Mouse (Mus musculus) lung, embryonic 14.5 days (tissue): Measurements from ENCODE around the gene Gh. TPM values are rescaled to one million over a fixed set of nuclear protein-coding genes. Genes with fewer than 3 reads are reported as not detected.

Source experiments
- ATAC-seq: fragments of 200-750 bp; cut with Nextera tagmentation; 2 replicates; pipeline ENCODE4 v1.8.0; 2017; ENCODE audit warnings: mild to moderate bottlenecking, moderate TSS enrichment, moderate library complexity; ENCODE audit not compliant: insufficient read depth
- DNase-seq: peaks from one replicate; pipeline ENCODE4 v3.0.0-alpha.2; 2015
- H3K27ac ChIP-seq: fragments of 300-500 bp; sonication (generic); 2 replicates; pipeline ENCODE4 v1.5.1; 2014; ENCODE audit warnings: low read depth, mild to moderate bottlenecking, moderate library complexity
- H3K27me3 ChIP-seq: fragments of 300-500 bp; sonication (generic); 2 replicates; pipeline ENCODE4 v1.6.1; 2014; ENCODE audit warnings: low read length, control low read depth; ENCODE audit not compliant: insufficient read depth
- H3K36me3 ChIP-seq: fragments of 300-500 bp; sonication (generic); 2 replicates; pipeline ENCODE4 v1.6.1; 2014; ENCODE audit warnings: control low read depth; ENCODE audit not compliant: insufficient read depth
- H3K4me1 ChIP-seq: fragments of 300-500 bp; sonication (generic); 2 replicates; pipeline ENCODE4 v1.6.1; 2014; ENCODE audit warnings: antibody characterized with exemption, control low read depth; ENCODE audit not compliant: insufficient read depth
- H3K4me2 ChIP-seq: fragments of 300-500 bp; sonication (generic); 2 replicates; pipeline ENCODE4 v1.6.1; 2014; ENCODE audit warnings: mild to moderate bottlenecking
- H3K4me3 ChIP-seq: fragments of 300-500 bp; sonication (generic); 2 replicates; pipeline ENCODE4 v1.5.1; 2014; ENCODE audit warnings: low read depth, low read length
- H3K9ac ChIP-seq: fragments of 300-500 bp; sonication (generic); 2 replicates; pipeline ENCODE4 v1.6.1; 2014
- H3K9me3 ChIP-seq: fragments of 300-500 bp; sonication (generic); 2 replicates; pipeline ENCODE4 v1.6.1; 2016; ENCODE audit warnings: low read depth, low read length, control low read depth
- CTCF ChIP-seq: IDR thresholded peaks from 2 replicates; pipeline ENCODE4 v1.5.1; 2016; ENCODE audit warnings: antibody characterized with exemption, low read depth
- WGBS: fragments of 180-500 bp; shearing (Covaris S2); extraction: QIAGEN DNeasy Blood & Tissue Kit; methylation state at CpG from one replicate; pipeline ENCODE4 v1.1.7; 2014; 5-methylcytosine and 5-hydroxymethylcytosine counted together
- polyA plus RNA-seq: library from polyadenylated mRNA; unstranded; fragments of >200 nt; fragmentation: Nextera tagmentation; extraction: Ambion mirVana; gene quantifications from 2 replicates; pipeline ENCODE4 v1.2.1, GENCODE M21; 2014

The Gh gene
- polyA plus RNA-seq, 1 experiment from 2014 or later: not detected

DNA sequence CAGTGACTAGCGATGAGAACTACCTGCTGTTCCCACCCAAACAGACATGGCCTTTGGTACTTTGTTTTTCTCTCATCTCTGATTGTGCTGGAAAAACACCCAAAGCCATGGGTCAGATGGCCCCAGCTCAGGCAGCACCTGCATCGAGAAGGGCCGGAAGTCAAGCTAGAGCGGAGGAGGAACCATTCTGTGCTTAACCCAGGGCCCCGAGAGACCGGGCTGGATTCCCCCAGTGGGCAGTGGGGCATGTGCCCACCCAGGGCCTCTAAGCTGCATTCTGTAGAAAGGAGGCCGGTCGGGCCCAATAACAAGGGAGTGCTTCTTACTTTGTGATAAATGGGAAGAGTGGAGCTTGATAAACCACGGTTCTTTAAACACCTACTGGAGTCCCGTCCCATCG lies 6.5 kb upstream of the Gh start:
- 64% methylated on average over 11 of the region's 11 CpGs for WGBS
- Histone ChIP-seq H3K9me3 (no peaks in the 10 kb centered on the region), H3K4me2 (no peak overlapping the region), H3K9ac (no peak overlapping the region), H3K36me3 (no peaks in the 10 kb centered on the region), H3K27ac (no peak overlapping the region), H3K27me3 (no peaks in the 10 kb centered on the region), H3K4me3 (no peak overlapping the region), H3K4me1 (no peaks in the 10 kb centered on the region)
- DNase-seq (no peak), ATAC-seq (no peak)
- TF ChIP-seq CTCF: no peak

DNA sequence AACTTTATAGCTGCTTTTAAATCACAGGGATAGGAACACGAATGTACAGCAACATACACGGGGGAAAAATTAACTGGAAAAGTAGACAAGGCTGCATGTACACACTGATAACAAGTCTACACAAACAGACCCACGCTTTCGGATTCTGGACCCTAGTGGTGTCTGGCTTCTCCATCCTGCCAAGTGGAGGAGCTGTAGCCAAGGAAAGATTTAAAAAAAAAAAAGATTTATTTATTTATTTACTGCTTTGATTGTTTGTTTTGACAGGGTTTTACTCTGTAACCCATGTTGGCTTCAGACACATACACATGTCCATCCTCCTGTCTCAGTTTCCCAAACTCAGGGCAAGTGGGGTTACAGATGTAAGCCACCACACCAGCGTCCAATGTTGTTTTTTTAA lies 5.8 kb upstream of the Gh start:
- Histone ChIP-seq H3K27ac (no peak overlapping the region), H3K36me3 (no peaks in the 10 kb centered on the region), H3K9me3 (no peaks in the 10 kb centered on the region), H3K9ac (no peak overlapping the region), H3K4me2 (no peak overlapping the region), H3K4me1 (no peaks in the 10 kb centered on the region), H3K27me3 (no peaks in the 10 kb centered on the region), H3K4me3 (no peak overlapping the region)
- 38% methylated on average over 5 of the region's 5 CpGs for WGBS
- no peak for TF ChIP-seq CTCF
- DNase-seq (peak; percentile 34), ATAC-seq (no peak)

DNA sequence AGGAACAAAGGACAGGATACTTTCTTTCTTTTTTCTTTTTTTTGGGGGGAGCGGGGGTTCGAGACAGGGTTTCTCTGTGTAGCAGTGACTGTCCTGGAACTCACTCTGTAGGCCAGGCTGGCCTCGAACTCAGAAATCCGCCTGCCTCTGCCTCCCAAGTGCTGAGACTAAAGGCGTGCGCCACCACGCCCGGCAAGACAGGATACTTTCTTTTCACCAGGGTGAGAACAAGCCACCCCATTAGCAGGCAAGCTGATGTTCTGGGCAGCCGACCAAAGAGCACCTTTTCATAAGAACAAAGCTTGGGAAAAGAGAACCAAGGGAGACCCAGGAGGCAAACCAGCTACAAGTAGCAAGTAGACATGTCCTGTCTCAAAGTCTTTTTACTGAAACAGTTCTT lies 5.1 kb upstream of the Gh start:
- no peak for DNase-seq
- WGBS: 82% methylated on average over 9 of the region's 9 CpGs
- Histone ChIP-seq H3K27me3 (no peaks in the 10 kb centered on the region), H3K27ac (no peak overlapping the region), H3K4me2 (no peak overlapping the region), H3K36me3 (no peaks in the 10 kb centered on the region), H3K9ac (no peak overlapping the region), H3K9me3 (no peaks in the 10 kb centered on the region), H3K4me3 (no peak overlapping the region), H3K4me1 (no peaks in the 10 kb centered on the region)
- TF ChIP-seq CTCF: no peak
- ATAC-seq: no peak

DNA sequence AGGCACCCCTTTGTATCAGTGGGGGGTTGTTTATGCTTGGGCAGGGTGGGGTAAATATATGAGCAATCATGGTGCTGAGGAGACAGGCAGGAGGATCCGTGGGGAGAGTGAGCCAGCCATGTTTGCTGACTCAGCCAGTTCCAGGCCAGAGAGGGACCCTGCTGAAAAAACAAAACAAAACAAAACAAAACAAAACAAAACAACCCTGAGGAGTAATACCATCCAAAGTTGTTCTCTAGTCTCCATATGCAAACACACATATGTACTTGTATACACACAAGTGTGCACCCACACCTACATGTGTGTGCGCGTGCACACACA lies 4.4 kb upstream of the Gh start:
- no peak overlapping the region for H3K27ac ChIP-seq
- WGBS: 82% methylated on average over 3 of the region's 3 CpGs
- H3K9ac ChIP-seq: no peak overlapping the region
- no peak for ATAC-seq
- H3K4me3 ChIP-seq: no peak overlapping the region
- no peaks in the 10 kb centered on the region for H3K27me3 ChIP-seq
- no peak for DNase-seq
- H3K9me3 ChIP-seq: no peaks in the 10 kb centered on the region
- no peak for TF ChIP-seq CTCF
- H3K4me2 ChIP-seq: no peak overlapping the region
- no peaks in the 10 kb centered on the region for H3K36me3 ChIP-seq
- no peaks in the 10 kb centered on the region for H3K4me1 ChIP-seq

DNA sequence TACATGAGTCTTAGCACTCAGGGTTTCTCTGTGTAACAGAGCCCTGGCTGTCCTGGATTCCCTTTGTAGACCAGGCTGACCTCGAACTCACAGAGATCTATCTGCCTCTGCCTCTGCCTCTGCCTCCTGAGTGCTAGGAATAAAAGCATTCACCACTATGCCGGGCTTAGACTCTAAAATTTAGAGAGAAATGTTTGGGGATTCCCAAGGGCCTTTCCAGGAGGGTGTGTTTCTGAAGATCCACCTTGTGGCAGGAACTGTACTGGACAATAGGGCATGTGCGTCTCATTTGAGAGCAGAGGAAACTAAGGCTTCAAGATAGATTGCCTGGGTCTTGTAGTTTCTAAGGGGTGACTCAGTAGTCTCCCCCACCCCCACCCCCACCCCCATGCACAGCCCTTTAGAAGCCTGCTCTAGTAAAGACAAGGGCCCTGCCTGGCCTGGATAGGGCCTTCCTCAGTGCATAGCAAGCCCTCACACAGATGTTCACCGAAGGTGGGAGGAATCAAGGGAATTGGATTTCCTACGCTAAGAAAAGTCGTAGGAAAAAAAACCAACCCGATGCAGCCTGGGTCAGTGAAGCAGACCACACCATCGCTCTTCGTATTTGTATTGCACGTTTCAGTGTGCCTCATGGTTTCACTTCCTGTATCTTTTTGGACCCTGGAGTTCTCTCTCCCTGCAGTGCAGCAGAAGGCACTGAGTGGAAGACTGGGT lies 3.8 kb upstream of the Gh start:
- 74% methylated on average over 10 of the region's 10 CpGs for WGBS
- TF ChIP-seq CTCF: no peak
- Histone ChIP-seq H3K36me3 (no peaks in the 10 kb centered on the region), H3K4me3 (no peak overlapping the region), H3K9ac (no peak overlapping the region), H3K4me1 (no peaks in the 10 kb centered on the region), H3K9me3 (no peaks in the 10 kb centered on the region), H3K4me2 (no peak overlapping the region), H3K27ac (no peak overlapping the region), H3K27me3 (no peaks in the 10 kb centered on the region)
- ATAC-seq (no peak), DNase-seq (no peak)

DNA sequence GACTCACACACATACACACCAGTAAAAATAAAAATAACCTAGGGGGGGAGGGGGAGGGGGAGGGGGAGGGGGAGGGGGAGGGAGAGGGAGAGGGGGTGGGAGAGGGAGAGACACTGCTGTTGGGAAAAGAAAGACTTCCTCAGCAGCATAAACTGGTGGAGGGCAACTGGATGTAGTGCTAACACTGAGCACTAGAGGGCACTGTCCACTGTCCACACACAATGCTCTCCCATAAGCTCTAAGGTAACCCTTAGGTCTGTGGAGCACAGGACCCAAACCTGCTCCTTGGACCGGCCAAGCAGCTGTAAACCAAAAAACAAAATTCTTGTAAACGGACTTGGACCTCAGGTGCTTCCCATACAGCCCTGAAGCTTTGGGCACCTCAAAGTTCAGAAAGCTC lies 969 bp upstream of the Gh start:
- Histone ChIP-seq H3K27ac (no peak overlapping the region), H3K4me1 (no peaks in the 10 kb centered on the region), H3K36me3 (no peaks in the 10 kb centered on the region), H3K9me3 (no peaks in the 10 kb centered on the region), H3K4me2 (no peak overlapping the region), H3K27me3 (no peaks in the 10 kb centered on the region), H3K4me3 (no peak overlapping the region), H3K9ac (no peak overlapping the region)
- WGBS: 14% methylated on average over 2 of the region's 2 CpGs
- TF ChIP-seq CTCF: peak; percentile 88
- ATAC-seq: peak; percentile 63
- peak; percentile 84 for DNase-seq

DNA sequence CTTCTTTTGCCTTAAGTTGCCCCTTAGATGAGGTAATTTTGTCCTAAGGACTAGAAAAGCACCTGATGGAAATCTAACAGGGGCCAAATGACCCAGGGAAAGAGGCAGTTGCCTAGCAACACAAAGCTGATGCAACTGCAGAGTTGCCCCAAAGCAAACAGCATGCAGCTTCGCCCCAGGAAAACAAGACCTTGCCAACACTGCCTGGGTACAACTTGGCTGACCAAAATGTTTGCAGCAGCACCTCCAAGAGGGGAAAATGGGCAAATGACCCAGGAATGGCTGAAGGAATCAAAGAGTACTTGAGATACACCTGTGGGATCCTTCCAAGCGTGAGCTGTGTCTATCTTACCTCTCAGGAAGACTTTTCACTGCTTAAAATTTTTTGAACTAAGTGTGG lies 9.8 kb downstream of the Gh start:
- Histone ChIP-seq H3K9ac (no peak overlapping the region), H3K4me1 (no peaks in the 10 kb centered on the region), H3K27ac (no peak overlapping the region), H3K4me3 (no peak overlapping the region), H3K4me2 (no peak overlapping the region), H3K36me3 (no peaks in the 10 kb centered on the region), H3K27me3 (no peaks in the 10 kb centered on the region), H3K9me3 (no peaks in the 10 kb centered on the region)
- ATAC-seq (no peak), DNase-seq (no peak)
- no peak for TF ChIP-seq CTCF
- WGBS: 85% methylated on average over 2 of the region's 2 CpGs

DNA sequence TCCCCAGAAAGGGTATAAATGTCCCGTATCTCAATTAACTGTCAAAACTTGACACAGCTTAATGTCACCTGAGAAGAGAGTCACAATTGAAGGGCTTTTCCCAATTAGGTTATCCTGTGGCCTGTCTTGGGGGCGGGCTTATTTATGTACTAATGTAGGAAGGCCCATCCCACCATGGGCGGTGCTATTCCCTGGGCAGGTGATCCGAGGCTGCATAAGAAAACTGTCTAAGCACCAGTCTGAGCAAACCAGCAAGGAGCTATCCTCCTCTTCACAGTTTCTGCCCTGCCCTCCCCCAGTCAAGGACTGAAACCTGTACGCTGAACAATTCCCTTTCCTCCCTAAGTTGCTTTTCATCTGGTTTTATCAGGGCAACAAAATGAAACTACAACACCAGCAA lies 11.3 kb downstream of the Gh start:
- Histone ChIP-seq H3K27ac (no peak overlapping the region), H3K4me1 (no peaks in the 10 kb centered on the region), H3K27me3 (no peaks in the 10 kb centered on the region), H3K9ac (no peak overlapping the region), H3K4me2 (no peak overlapping the region), H3K36me3 (no peaks in the 10 kb centered on the region), H3K9me3 (no peaks in the 10 kb centered on the region), H3K4me3 (no peak overlapping the region)
- no peak for TF ChIP-seq CTCF
- ATAC-seq: no peak
- DNase-seq: no peak
- WGBS: 87% methylated on average over 5 of the region's 5 CpGs
